Mouse (Mus musculus) CH12.LX (cell line): ENCODE data around the gene Ckap5. TPM values are rescaled to one million over a fixed set of nuclear protein-coding genes. Genes with fewer than 3 reads are reported as not detected.

Source experiments
- DNase-seq: peaks from one replicate; pipeline ENCODE4 v3.0.0-alpha.2; 2013; ENCODE audit errors: extremely low read depth
- H3K27ac ChIP-seq: 2 replicates; pipeline ENCODE4 v1.5.1; 2012; ENCODE audit warnings: low read depth, mild to moderate bottlenecking, control low read depth, moderate library complexity; ENCODE audit not compliant: insufficient read depth
- H3K27me3 ChIP-seq: replicated peaks from 2 replicates; pipeline ENCODE3; 2012; ENCODE audit warnings: inconsistent platforms
- H3K36me3 ChIP-seq, 2 experiments: replicated peaks in 1 of 2; 2 replicates each; pipeline versions ENCODE3 to v1.6.1; 2012; ENCODE audit warnings: inconsistent platforms in 1 of 2, low read length in 1 of 2, mild to moderate bottlenecking in 1 of 2, mixed read lengths in 1 of 2, moderate library complexity in 1 of 2; ENCODE audit not compliant: control insufficient read depth in 1 of 2, insufficient read depth in 1 of 2
- H3K4me1 ChIP-seq, 2 experiments: 2 replicates each; pipeline ENCODE4 v1.6.1; 2012; ENCODE audit warnings: inconsistent platforms in 1 of 2, moderate library complexity in 1 of 2; ENCODE audit not compliant: insufficient read depth in 2 of 2, control insufficient read depth in 1 of 2
- H3K4me2 ChIP-seq: 2 replicates; pipeline ENCODE4 v1.6.1; 2012; ENCODE audit warnings: low read depth, mild to moderate bottlenecking, control low read depth; ENCODE audit not compliant: poor library complexity, insufficient read depth, severe bottlenecking
- H3K4me3 ChIP-seq, 3 experiments: fragments of 150-350 bp in 1 of 3; sonication (generic) in 1 of 3; replicated peaks in 1 of 3; 2 replicates each; pipeline versions ENCODE3 to v1.5.1; 2011 to 2012; ENCODE audit warnings: low read depth in 2 of 3, low read length in 2 of 3, mild to moderate bottlenecking in 2 of 3, moderate library complexity in 2 of 3, control low read depth in 1 of 3, improper control_type of control experiment in 1 of 3, inconsistent platforms in 1 of 3, mixed read lengths in 1 of 3; ENCODE audit not compliant: poor library complexity in 1 of 3
- H3K79me2 ChIP-seq: replicated peaks from 2 replicates; pipeline ENCODE4 v1.6.1; 2012; ENCODE audit warnings: mild to moderate bottlenecking, moderate library complexity; ENCODE audit not compliant: control insufficient read depth, poor library complexity, insufficient read depth, severe bottlenecking; ENCODE audit errors: extremely low read depth
- H3K9ac ChIP-seq: 2 replicates; pipeline ENCODE4 v1.6.1; 2012; ENCODE audit warnings: low read depth, mild to moderate bottlenecking, control low read depth, moderate library complexity; ENCODE audit not compliant: insufficient read depth
- H3K9me3 ChIP-seq: replicated peaks from 2 replicates; pipeline ENCODE3; 2012; ENCODE audit warnings: low read length, inconsistent platforms, mixed read lengths
- CHD1 ChIP-seq: IDR thresholded peaks from 2 replicates; pipeline ENCODE4 v1.6.1; 2012; ENCODE audit warnings: low read depth, low read length, improper control_type of control experiment, inconsistent platforms
- CTCF ChIP-seq, 2 experiments: IDR thresholded peaks in 1 of 2; conservative IDR thresholded peaks in 1 of 2; 2 replicates each; pipeline ENCODE4 v1.5.1; 2011 to 2012; ENCODE audit warnings: low read depth in 2 of 2, low read length in 2 of 2, improper control_type of control experiment in 1 of 2, inconsistent platforms in 1 of 2, mild to moderate bottlenecking in 1 of 2, moderate library complexity in 1 of 2
- E2F4 ChIP-seq: IDR thresholded peaks from 2 replicates; pipeline ENCODE4 v1.6.1; 2011; ENCODE audit warnings: low read depth, low read length, improper control_type of control experiment; ENCODE audit not compliant: insufficient replicate concordance
- ETS1 ChIP-seq: conservative IDR thresholded peaks from 2 replicates; pipeline ENCODE4 v1.6.1; 2012; ENCODE audit warnings: low read depth, mild to moderate bottlenecking, inconsistent platforms, low read length, improper control_type of control experiment, moderate library complexity
- GABPA ChIP-seq: IDR thresholded peaks from 2 replicates; pipeline ENCODE4 v1.6.1; 2012; ENCODE audit warnings: low read depth, low read length, improper control_type of control experiment, inconsistent platforms; ENCODE audit not compliant: insufficient replicate concordance
- HCFC1 ChIP-seq: IDR thresholded peaks from 2 replicates; pipeline ENCODE4 v1.6.1; 2012; ENCODE audit warnings: low read depth, mild to moderate bottlenecking, inconsistent platforms, low read length, improper control_type of control experiment
- IRF4 ChIP-seq: IDR thresholded peaks from 2 replicates; pipeline ENCODE4 v1.6.1; 2014; ENCODE audit warnings: low read depth, mild to moderate bottlenecking, inconsistent platforms, low read length, improper control_type of control experiment
- JUN ChIP-seq: IDR thresholded peaks from 2 replicates; pipeline ENCODE4 v1.6.1; 2011; ENCODE audit warnings: low read depth, mild to moderate bottlenecking, low read length, improper control_type of control experiment, moderate library complexity; ENCODE audit not compliant: insufficient read depth
- JUND ChIP-seq: conservative IDR thresholded peaks from 2 replicates; pipeline ENCODE4 v1.6.1; 2011; ENCODE audit warnings: low read depth, low read length, improper control_type of control experiment
- MAFK ChIP-seq: IDR thresholded peaks from 2 replicates; pipeline ENCODE4 v1.6.1; 2011; ENCODE audit warnings: low read length, improper control_type of control experiment; ENCODE audit not compliant: insufficient replicate concordance
- MAX ChIP-seq: IDR thresholded peaks from 2 replicates; pipeline ENCODE4 v1.6.1; 2011; ENCODE audit warnings: low read length, improper control_type of control experiment
- MEF2A ChIP-seq: IDR thresholded peaks from 2 replicates; pipeline ENCODE4 v1.6.1; 2014; ENCODE audit warnings: low read depth, mild to moderate bottlenecking, inconsistent platforms, low read length, improper control_type of control experiment, borderline replicate concordance
- MXI1 ChIP-seq: IDR thresholded peaks from 2 replicates; pipeline ENCODE4 v1.6.1; 2011; ENCODE audit warnings: mild to moderate bottlenecking, low read depth, low read length, improper control_type of control experiment
- NELFE ChIP-seq: IDR thresholded peaks from 2 replicates; pipeline ENCODE4 v1.6.1; 2011; ENCODE audit warnings: low read depth, low read length, improper control_type of control experiment
- NRF1 ChIP-seq: IDR thresholded peaks from 2 replicates; pipeline ENCODE4 v1.6.1; 2014; ENCODE audit warnings: low read depth, mild to moderate bottlenecking, inconsistent platforms, low read length, improper control_type of control experiment, moderate library complexity
- PAX5 ChIP-seq: IDR thresholded peaks from 2 replicates; pipeline ENCODE4 v1.6.1; 2012; ENCODE audit warnings: low read length, inconsistent platforms, mixed read lengths
- RCOR1 ChIP-seq: conservative IDR thresholded peaks from 2 replicates; pipeline ENCODE4 v1.6.1; 2012; ENCODE audit warnings: low read depth, mild to moderate bottlenecking, inconsistent platforms, low read length, improper control_type of control experiment
- SIN3A ChIP-seq: IDR thresholded peaks from 2 replicates; pipeline ENCODE4 v1.6.1; 2012; ENCODE audit warnings: low read length, improper control_type of control experiment, inconsistent platforms
- SMC3 ChIP-seq: IDR thresholded peaks from 2 replicates; pipeline ENCODE4 v1.6.1; 2011; ENCODE audit warnings: low read depth, low read length, improper control_type of control experiment
- TCF12 ChIP-seq: IDR thresholded peaks from 2 replicates; pipeline ENCODE4 v1.6.1; 2014; ENCODE audit warnings: low read depth, mild to moderate bottlenecking, inconsistent platforms, low read length, improper control_type of control experiment
- USF1 ChIP-seq: IDR thresholded peaks from 2 replicates; pipeline ENCODE4 v1.6.1; 2014; ENCODE audit warnings: low read depth, mild to moderate bottlenecking, inconsistent platforms, low read length, improper control_type of control experiment
- ZKSCAN1 ChIP-seq: IDR thresholded peaks from 2 replicates; pipeline ENCODE4 v1.6.1; 2012; ENCODE audit warnings: low read depth, inconsistent platforms, low read length, improper control_type of control experiment, borderline replicate concordance
- ZNF384 ChIP-seq: IDR thresholded peaks from 2 replicates; pipeline ENCODE4 v1.6.1; 2012; ENCODE audit warnings: low read depth, low read length, improper control_type of control experiment, inconsistent platforms
- dilution Hi-C: fragments of 300-500 bp; cut with MboI; formaldehyde crosslinking; loops from 2 replicates; pipeline ENCODE4 v1.14.3; 2020; ENCODE audit warnings: low sequenced_read_pairs; ENCODE audit not compliant: extremely low pct_unique_long_range_greater_than_20kb, extremely low pct_ligation_motif_present
- in situ Hi-C: fragments of 300-500 bp; cut with MboI; formaldehyde crosslinking; loops from 3 replicates; pipeline ENCODE4 v1.14.3; 2019; ENCODE audit warnings: low sequenced_read_pairs, low pct_ligation_motif_present, low pct_unique_long_range_greater_than_20kb, mixed read lengths
- polyA plus RNA-seq: library from polyadenylated mRNA; unstranded; fragments of >175 nt; gene quantifications from 2 replicates; pipeline ENCODE4 v1.2.1, GENCODE M21; 2012; ENCODE audit warnings: low read depth; ENCODE audit not compliant: insufficient read length
- total RNA-seq, 2 experiments: library from RNA; depleted of rRNA; stranded (reverse); fragments of 300-350 nt in 1 of 2; fragments of >200 nt in 1 of 2; gene quantifications; 2 replicates each; pipeline ENCODE4 v1.2.3; 2012 to 2014

The Ckap5 gene
- total and polyA plus RNA-seq, 3 experiments, result 51.5 to 53.0 (median 52.3) TPM

DNA sequence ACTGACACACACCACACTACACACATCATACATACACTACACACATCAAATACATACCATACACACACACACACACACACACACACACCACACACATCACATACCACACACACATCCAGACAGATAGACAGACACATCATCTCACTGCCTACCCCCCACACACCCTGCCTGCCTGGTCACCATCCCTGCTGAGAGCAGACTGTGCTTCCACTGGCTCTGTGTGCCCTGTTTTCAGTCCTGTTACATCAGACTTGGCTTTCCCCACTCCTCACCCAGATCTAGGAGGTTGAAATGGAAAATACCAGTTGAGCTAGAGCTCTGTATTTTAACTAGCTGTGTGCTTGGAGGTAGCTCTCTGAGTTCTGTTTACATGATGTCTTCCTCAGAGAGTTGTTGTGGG, 138.2 kb downstream of the Ckap5 start:
- Histone ChIP-seq H3K27me3 (no peaks in the 10 kb centered on the region), H3K79me2 (no peaks in the 10 kb centered on the region), H3K4me2 (peak overlapping the region; percentile 8; the same call in 1 of the 2 replicates), H3K9me3 (no peaks in the 10 kb centered on the region), H3K4me3 (peak overlapping the region in 1 of 3 experiments; percentile 57), H3K4me1 (peaks cover 19 to 30% of the 10 kb centered on the region in 2 experiments), H3K9ac (no peak overlapping the region), H3K27ac (peak overlapping the region; percentile 90), H3K36me3 (peaks cover 70 to 90% of the 10 kb centered on the region in 2 experiments)
- dilution Hi-C loops (no loop called here), in situ Hi-C loops (no loop called here)
- DNase-seq, result no peak
- TF ChIP-seq JUND, result no peak
- TF ChIP-seq CHD1, result no peak
- no peak for TF ChIP-seq JUN
- TF ChIP-seq MAFK, result no peak
- no peak for TF ChIP-seq MXI1
- TF ChIP-seq ETS1, result no peak
- TF ChIP-seq MEF2A, result no peak

DNA sequence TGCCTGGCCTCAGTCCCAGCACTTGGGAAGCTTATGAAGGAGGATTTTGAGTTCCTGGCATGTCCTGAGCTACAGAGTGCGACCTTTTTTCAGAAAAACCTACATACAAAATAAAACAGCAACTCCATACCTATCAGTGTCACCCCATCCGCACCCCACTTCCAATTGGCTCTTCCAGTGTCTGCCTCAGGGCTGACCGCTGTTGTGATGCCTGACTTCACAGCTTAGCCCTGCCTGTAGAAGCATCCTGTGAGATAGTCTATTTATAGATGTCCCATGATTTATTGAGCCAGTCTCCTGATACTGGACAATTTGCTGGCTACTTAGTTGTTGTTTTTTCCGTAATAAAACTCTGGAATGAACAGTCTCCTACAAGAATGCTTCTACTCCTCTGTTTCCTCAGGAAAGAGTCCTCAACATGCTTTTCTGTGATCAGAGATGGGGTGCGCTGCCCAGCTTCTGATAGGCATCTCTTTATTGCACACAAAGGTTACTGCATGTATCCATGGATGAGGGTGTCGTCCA, 139.9 kb downstream of the Ckap5 start:
- Histone ChIP-seq H3K79me2 (no peaks in the 10 kb centered on the region), H3K9ac (no peak overlapping the region), H3K27me3 (no peaks in the 10 kb centered on the region), H3K9me3 (no peaks in the 10 kb centered on the region)
- no peak for TF ChIP-seq E2F4
- TF ChIP-seq ETS1, result no peak
- TF ChIP-seq GABPA, result no peak
- TF ChIP-seq, all 38 proteins: peak for 0
- Histone ChIP-seq H3K4me3 (no peak overlapping the region), H3K4me1 (peaks cover 19 to 30% of the 10 kb centered on the region in 2 experiments), H3K27ac (no peak overlapping the region), H3K36me3 (peaks cover 79 to 91% of the 10 kb centered on the region in 2 experiments), H3K4me2 (no peak overlapping the region)
- no peak for DNase-seq
- in situ Hi-C loops (no loop called here), dilution Hi-C loops (no loop called here)

DNA sequence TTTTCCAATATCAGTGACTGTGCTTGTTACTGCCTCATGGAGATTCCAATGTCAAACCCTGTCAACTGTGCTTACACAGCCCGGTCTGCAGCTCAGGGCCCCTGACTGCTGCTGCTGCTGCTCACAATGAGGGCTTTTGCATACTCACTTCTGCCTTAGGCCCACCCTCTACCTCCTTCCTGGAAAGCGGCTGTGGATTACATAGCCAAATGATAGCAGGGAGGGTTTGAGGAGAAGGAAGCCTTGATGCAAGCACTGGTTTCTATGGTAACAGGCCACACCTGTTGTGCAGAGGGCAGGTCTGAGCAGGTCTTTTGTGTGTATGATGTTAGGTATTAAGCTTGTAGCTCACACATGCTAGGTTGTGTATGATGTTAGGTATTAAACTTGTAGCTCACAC, 141.2 kb downstream of the Ckap5 start:
- dilution Hi-C loops (no loop called here), in situ Hi-C loops (no loop called here)
- no peak overlapping the region for H3K27ac ChIP-seq
- H3K4me1 ChIP-seq, result peaks cover 19 to 29% of the 10 kb centered on the region in 2 experiments
- TF ChIP-seq CTCF (conservative IDR thresholded peaks at IDR 0.05 in 1 of 2, IDR thresholded peaks at IDR 0.05 in 1 of 2; ENCODE audit: low read depth in 2 of 2, low read length in 2 of 2) (no peak), JUN (no peak), PAX5 (no peak), TCF12 (no peak), RCOR1 (no peak), MAX (no peak), GABPA (no peak), IRF4 (no peak), E2F4 (no peak), ZNF384 (no peak), JUND (no peak), MXI1 (no peak), SMC3 (no peak), NRF1 (no peak), HCFC1 (no peak), NELFE (no peak), ZKSCAN1 (no peak), SIN3A (no peak), USF1 (no peak)
- DNase-seq, result peak; percentile 19
- no peak overlapping the region for H3K4me3 ChIP-seq
- no peaks in the 10 kb centered on the region for H3K27me3 ChIP-seq
- H3K9ac ChIP-seq, result no peak overlapping the region
- H3K36me3 ChIP-seq, result peaks cover 76 to 91% of the 10 kb centered on the region in 2 experiments
- no peaks in the 10 kb centered on the region for H3K9me3 ChIP-seq
- H3K4me2 ChIP-seq, result no peak overlapping the region
- H3K79me2 ChIP-seq, result no peaks in the 10 kb centered on the region
